Mouse (Mus musculus) cortical plate, adult 2 months (tissue): ENCODE results near the gene Olfr108. TPM values are rescaled to one million over a fixed set of nuclear protein-coding genes. Genes with fewer than 3 reads are reported as not detected.

Experiments
- H3K27ac ChIP-seq: fragments of 200-500 bp; 2 replicates; pipeline ENCODE4 v1.5.1; 2012; ENCODE audit warnings: low read length, control low read depth, inconsistent platforms; ENCODE audit not compliant: insufficient read depth
- H3K4me1 ChIP-seq: fragments of 200-500 bp; 2 replicates; pipeline ENCODE4 v1.6.1; 2011; ENCODE audit warnings: low read length; ENCODE audit not compliant: control insufficient read depth, insufficient read depth
- H3K4me3 ChIP-seq: fragments of 200-500 bp; 2 replicates; pipeline ENCODE4 v1.5.1; 2011; ENCODE audit warnings: mild to moderate bottlenecking, low read length, control low read depth; ENCODE audit not compliant: insufficient read depth
- CTCF ChIP-seq: fragments of 200-500 bp; IDR thresholded peaks from 2 replicates; pipeline ENCODE4 v1.5.1; 2011; ENCODE audit warnings: mild to moderate bottlenecking, control low read depth, low read length; ENCODE audit not compliant: insufficient read depth; ENCODE audit errors: extremely low read depth
- POLR2A ChIP-seq: fragments of 200-500 bp; IDR thresholded peaks from 2 replicates; pipeline ENCODE4 v1.6.1; 2011; ENCODE audit warnings: mild to moderate bottlenecking, low read length, control low read depth; ENCODE audit not compliant: insufficient read depth; ENCODE audit errors: extremely low read depth
- polyA plus RNA-seq: library from polyadenylated mRNA; depleted of rRNA; stranded (reverse); fragments of >200 nt; gene quantifications from 2 replicates; pipeline ENCODE4 v1.2.3, GENCODE M21; 2012; rRNA removed

Olfr108 gene
- not detected in 2 replicates for polyA plus RNA-seq

- Histone ChIP-seq H3K4me1 (no peaks in the 10 kb centered on the region), H3K27ac (no peak within 1 kb of the TSS), H3K4me3 (no peak within 1 kb of the TSS)
- TF ChIP-seq POLR2A = no peak
- TF ChIP-seq CTCF = no peak
These were observed at the start of gene Olfr108 for GRCm38 (mm10) chr17:37445180-37445579. Olfr108 (plus strand) TSS chr17:37445480.

GRCm38 (mm10) chr17:37398926-37399325 lies 46.4 kb upstream of the Olfr108 start, which contains the start of gene Olfr107:
Olfr107 (plus strand) TSS chr17:37399226.
- H3K4me3 ChIP-seq = no peak within 1 kb of the TSS
- no peak for TF ChIP-seq CTCF
- no peak for TF ChIP-seq POLR2A
- no peaks in the 10 kb centered on the region for H3K4me1 ChIP-seq
- H3K27ac ChIP-seq = no peak within 1 kb of the TSS

GRCm38 (mm10) chr17:37413380-37413779 lies 31.9 kb upstream of the Olfr108 start:
- Histone ChIP-seq H3K4me1 (no peaks in the 10 kb centered on the region), H3K4me3 (no peak overlapping the region), H3K27ac (no peak overlapping the region)
- TF ChIP-seq CTCF (no peak), POLR2A (no peak)

GRCm38 (mm10) chr17:37458616-37459015 lies 13.3 kb downstream of the Olfr108 start, which contains the start of gene Olfr109:
Olfr109 (plus strand) TSS chr17:37458916.
- no peaks in the 10 kb centered on the region for H3K4me1 ChIP-seq
- no peak within 1 kb of the TSS for H3K4me3 ChIP-seq
- H3K27ac ChIP-seq = no peak within 1 kb of the TSS
- TF ChIP-seq CTCF (no peak), POLR2A (no peak)

- H3K4me1 ChIP-seq = no peaks in the 10 kb centered on the region
- H3K4me3 ChIP-seq = no peak within 1 kb of the TSS
- TF ChIP-seq POLR2A = no peak
- no peak for TF ChIP-seq CTCF
- no peak within 1 kb of the TSS for H3K27ac ChIP-seq
These were observed 38.2 kb downstream of the Olfr108 start, which contains the start of gene H2-M2 for GRCm38 (mm10) chr17:37483452-37483851. H2-M2 (minus strand) TSS chr17:37483552.

GRCm38 (mm10) chr17:37491930-37492518 lies 46.7 kb downstream of the Olfr108 start, which contains the start of gene Olfr110:
Olfr110 (plus strand) TSS chr17:37492468.
- H3K4me3 ChIP-seq = no peak within 1 kb of the TSS
- TF ChIP-seq POLR2A = no peak
- TF ChIP-seq CTCF = no peak
- no peaks in the 10 kb centered on the region for H3K4me1 ChIP-seq
- H3K27ac ChIP-seq = no peak within 1 kb of the TSS

Other genes starting within 250 kb of the Olfr108 start
- gene Olfr94, start 244.5 kb upstream of the Olfr108 start, polyA plus RNA-seq = not detected in 2 replicates
- gene Olfr95, start 232.4 kb upstream of the Olfr108 start, polyA plus RNA-seq = 0.02 TPM in 1 of 2 replicates, not detected in the other
- not detected in 2 replicates for gene Olfr96, start 225.3 kb upstream of the Olfr108 start, polyA plus RNA-seq
- not detected in 2 replicates for gene Olfr97, start 208.2 kb upstream of the Olfr108 start, polyA plus RNA-seq
- gene Olfr98, start 181.7 kb upstream of the Olfr108 start, polyA plus RNA-seq = not detected in 2 replicates
- 2.6 and 3.3 TPM in 2 replicates for gene H2-M3, start 175.3 kb upstream of the Olfr108 start, polyA plus RNA-seq
- gene Olfr99, start 162.0 kb upstream of the Olfr108 start, polyA plus RNA-seq = not detected in 2 replicates
- gene Olfr101, start 141.2 kb upstream of the Olfr108 start, polyA plus RNA-seq = not detected in 2 replicates
- gene Olfr102, start 128.4 kb upstream of the Olfr108 start, polyA plus RNA-seq = not detected in 2 replicates
- gene Olfr103, start 105.8 kb upstream of the Olfr108 start, polyA plus RNA-seq = not detected in 2 replicates
- not detected in 2 replicates for gene Olfr104-ps, start 85.9 kb upstream of the Olfr108 start, polyA plus RNA-seq
- gene Olfr105-ps, start 66.4 kb upstream of the Olfr108 start, polyA plus RNA-seq = not detected in 2 replicates
- gene Olfr106-ps, start 55.1 kb upstream of the Olfr108 start, polyA plus RNA-seq = not detected in 2 replicates
- gene Olfr107, start 46.3 kb upstream of the Olfr108 start, polyA plus RNA-seq = not detected in 2 replicates
- gene Olfr109, start 13.4 kb downstream of the Olfr108 start, polyA plus RNA-seq = not detected in 2 replicates
- not detected in 2 replicates for gene H2-M2, start 38.1 kb downstream of the Olfr108 start, polyA plus RNA-seq
- 0.15 and 0.19 TPM in 2 replicates for gene Olfr110, start 47.0 kb downstream of the Olfr108 start, polyA plus RNA-seq
- gene Olfr111, start 62.5 kb downstream of the Olfr108 start, polyA plus RNA-seq = 0.15 and 0.42 TPM in 2 replicates
- gene Olfr112, start 124.0 kb downstream of the Olfr108 start, polyA plus RNA-seq = not detected in 2 replicates
- not detected in 2 replicates for gene Olfr113, start 132.2 kb downstream of the Olfr108 start, polyA plus RNA-seq
- not detected in 2 replicates for gene Olfr114, start 147.3 kb downstream of the Olfr108 start, polyA plus RNA-seq
- gene Olfr115, start 181.6 kb downstream of the Olfr108 start, polyA plus RNA-seq = not detected in 2 replicates
- not detected in 2 replicates for gene Olfr116, start 181.7 kb downstream of the Olfr108 start, polyA plus RNA-seq
- gene Olfr117, start 218.3 kb downstream of the Olfr108 start, polyA plus RNA-seq = not detected in 2 replicates
- not detected in 2 replicates for gene Olfr118, start 221.5 kb downstream of the Olfr108 start, polyA plus RNA-seq